Mouse (Mus musculus): ENCODE results near the gene Dcpp1.
"Not testable (repeated sequence)": the region's sequence is repeated elsewhere in the genome, so short reads cannot be mapped to it uniquely, and the experiment has no call there.

Gene Dcpp1

GRCm38 (mm10) chr17:23873884-23874856 lies 6.5 kb upstream of the Dcpp1 start:
- ChIA-PET POLR2A (interaction anchor here in 1 of 4 experiments (0.9 kb wide), 1 partner anchor 25 kb away, joined by 3 read pairs; no protein-coding TSS in a partner anchor), CTCF (interaction anchor here in 3 of 4 experiments (0.6 to 1.7 kb wide), 9 partner anchors 8 to 97 kb away, joined by 3 to 7 read pairs (median 3); partner anchors contain the start of genes Prss32 (in 2 of the 3) and Prss41 (in 2 of the 3))

DNA sequence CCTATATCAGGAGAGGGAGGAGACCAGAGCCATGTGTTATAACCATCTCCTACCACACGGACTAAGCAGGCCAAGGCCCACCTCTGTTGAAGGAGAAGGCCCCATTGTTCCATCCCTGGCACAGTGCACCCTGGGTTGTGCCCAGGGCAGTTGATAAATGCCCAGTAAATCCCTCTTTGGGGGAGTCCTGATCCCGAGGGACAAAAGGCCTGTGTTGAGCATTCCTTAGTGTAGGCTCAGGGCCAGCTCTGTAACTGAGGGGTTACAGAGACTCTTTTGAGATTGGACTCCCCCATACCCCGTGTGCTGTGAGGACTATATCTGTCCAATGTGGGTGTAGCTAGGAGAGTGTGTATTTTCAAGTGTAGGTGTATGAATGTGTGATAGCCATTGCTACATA lies 3.9 kb upstream of the Dcpp1 start:
- ChIA-PET CTCF (interaction anchor here in 2 of 4 experiments (0.5 to 1.3 kb wide), 3 partner anchors 33 to 93 kb away, joined by 3 to 5 read pairs (median 3); partner anchors contain the start of genes Prss32 (in 2 of the 2) and Prss41 (in 1 of the 2)), POLR2A (interaction anchor here in 1 of 4 experiments (0.5 to 1.5 kb wide), 2 partner anchors 48 to 199 kb away, joined by 3 to 4 read pairs; no protein-coding TSS in a partner anchor)

GRCm38 (mm10) chr17:23877166-23877565 lies 3.5 kb upstream of the Dcpp1 start:
- CTCF ChIA-PET: interaction anchor here in 2 of 4 experiments (0.5 to 1.3 kb wide), 4 partner anchors 33 to 184 kb away, joined by 3 to 6 read pairs (median 4); partner anchors contain the start of genes Prss32 (in 2 of the 2) and Prss41 (in 1 of the 2)
- POLR2A ChIA-PET: interaction anchor here in 2 of 4 experiments (0.5 to 1.5 kb wide), 3 partner anchors 8 to 166 kb away, joined by 3 to 4 read pairs (median 4); no protein-coding TSS in a partner anchor

DNA sequence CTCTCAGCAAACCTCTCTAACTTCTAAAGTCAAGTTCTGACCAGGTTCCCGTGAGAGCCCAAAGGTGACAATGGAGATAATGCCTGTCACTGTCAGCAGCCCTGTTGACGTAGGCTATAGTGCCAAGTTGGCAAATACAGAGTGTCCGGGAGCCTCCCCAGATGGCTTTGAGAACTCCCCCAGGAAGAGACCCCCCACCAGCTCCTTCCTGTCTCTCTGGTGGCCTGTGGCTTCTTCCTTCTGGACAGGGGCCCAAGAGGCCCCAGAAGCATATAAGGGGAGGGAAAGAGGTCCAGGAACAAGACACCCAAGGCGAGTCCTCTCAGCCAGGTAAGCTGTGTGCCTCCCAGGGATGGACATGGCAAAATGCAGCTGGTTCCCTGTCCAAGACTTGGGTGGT lies 36.5 kb downstream of the Dcpp1 start, which contains the start of gene Dcpp3:
Dcpp3 (plus strand) TSS at position 301 of the 400 bp plus-strand sequence.
- POLR2A ChIA-PET, CTCF ChIA-PET: not testable (repeated sequence)

GRCm38 (mm10) chr17:23924531-23925007 lies 43.9 kb downstream of the Dcpp1 start:
- POLR2A ChIA-PET: interaction anchor here (0.5 to 1.9 kb wide), 55 partner anchors 11 to 1185 kb away, joined by 3 to 13 read pairs (median 4); partner anchors contain the start of genes Abca3 (in 2 of the 4), Prss32 (in 2 of the 4), Prss41 (in 2 of the 4) and Abca17 (in 1 of the 4)
- CTCF ChIA-PET: interaction anchor here in 3 of 4 experiments (0.6 to 1.8 kb wide), 11 partner anchors 36 to 257 kb away, joined by 3 to 9 read pairs (median 4); partner anchors contain the start of genes Prss32 (in 2 of the 3) and Prss41 (in 2 of the 3)

DNA sequence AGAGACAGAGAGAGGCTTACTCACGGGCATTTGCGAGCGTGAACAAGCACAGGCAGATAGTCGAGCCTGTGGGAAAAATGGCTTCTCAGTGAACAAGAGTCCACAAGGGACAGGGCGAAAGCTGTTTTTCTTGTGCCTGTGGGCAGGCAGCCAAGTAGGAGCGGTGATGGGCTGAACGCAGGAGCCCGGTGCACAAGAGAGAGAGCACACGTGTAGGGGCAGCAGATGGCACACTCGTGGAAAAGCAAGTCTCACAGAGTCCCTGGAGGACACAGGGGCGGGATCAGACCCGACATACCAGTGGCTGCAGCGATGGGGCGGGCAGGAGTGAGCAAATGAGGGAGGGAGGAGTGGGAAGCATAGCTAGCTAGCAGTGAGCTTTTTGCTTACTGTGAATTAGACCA lies 44.4 kb downstream of the Dcpp1 start:
- ChIA-PET CTCF (interaction anchor here in 2 of 4 experiments (0.9 to 1.8 kb wide), 9 partner anchors 35 to 176 kb away, joined by 3 to 8 read pairs (median 3); partner anchors contain the start of genes Prss32 (in 2 of the 2) and Prss41 (in 2 of the 2)), POLR2A (interaction anchor here (0.6 to 1.9 kb wide), 51 partner anchors 10 to 1185 kb away, joined by 3 to 13 read pairs (median 4); partner anchors contain the start of genes Prss32 (in 2 of the 4), Prss41 (in 2 of the 4), Abca17 (in 1 of the 4) and Abca3 (in 1 of the 4))

DNA sequence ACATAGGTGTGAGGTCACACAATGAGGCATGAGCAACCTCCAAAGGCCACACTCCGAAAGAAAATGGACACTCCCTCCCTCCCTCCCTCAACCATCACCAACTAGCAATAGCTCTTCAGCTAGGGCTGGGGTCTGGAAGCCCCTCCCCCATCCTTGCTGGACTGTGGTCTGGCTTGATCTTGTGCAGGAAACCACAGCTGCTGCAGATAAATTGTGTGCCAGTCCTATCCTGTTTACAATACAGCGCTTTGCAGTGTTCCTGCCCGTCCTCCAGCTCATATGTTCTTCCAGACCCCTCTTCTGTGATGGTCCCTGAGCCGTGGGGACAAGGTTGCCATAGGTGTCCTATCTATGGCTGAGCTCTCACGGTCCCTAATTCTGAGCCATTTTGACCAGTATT lies 50.5 kb downstream of the Dcpp1 start:
- CTCF ChIA-PET: interaction anchor here in 3 of 4 experiments (0.5 to 1.0 kb wide), 3 partner anchors 29 to 104 kb away, joined by 3 to 4 read pairs (median 4); no protein-coding TSS in a partner anchor

More for the DNA sequence above, 50.5 kb downstream of the Dcpp1 start:
- POLR2A ChIA-PET: interaction anchor here in 1 of 4 experiments (0.6 kb wide), 1 partner anchor 240 kb away, joined by 5 read pairs; no protein-coding TSS in a partner anchor

Measured in embryonic stem cell, embryonic (primary cell).